Mouse (Mus musculus): ENCODE data around the gene Gzmm.

DNA sequence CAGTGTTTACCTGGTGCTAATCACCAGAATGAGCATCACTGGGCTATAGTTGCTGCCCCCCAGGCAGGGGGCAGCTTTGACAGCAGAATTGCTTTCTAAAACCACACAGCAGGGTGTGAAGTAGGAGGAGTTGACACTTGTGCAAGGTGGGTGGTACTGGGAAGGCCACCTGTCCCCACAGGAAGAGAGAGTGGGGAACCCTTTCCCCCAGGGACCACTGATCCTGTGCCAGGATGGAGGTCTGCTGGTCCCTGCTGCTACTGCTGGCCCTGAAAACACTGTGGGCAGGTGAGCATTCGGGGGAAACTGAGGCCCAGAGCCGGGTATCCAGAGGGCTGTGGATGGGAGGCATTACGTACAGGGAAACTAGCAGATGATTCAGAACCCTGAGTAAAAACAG lies 358 bp downstream of the Gzmm start:
- TF ChIP-seq CTCF (conservative IDR thresholded peaks at IDR 0.05; ENCODE audit: low read length): no peak
- TF ChIP-seq NANOG (IDR thresholded peaks at IDR 0.05; ENCODE audit: borderline replicate concordance, low read length): no peak
- TF ChIP-seq POU5F1 (IDR thresholded peaks at IDR 0.05; ENCODE audit: borderline replicate concordance, low read length): no peak
